Mouse (Mus musculus): ENCODE data around the gene Pnpo.

The Pnpo gene

DNA sequence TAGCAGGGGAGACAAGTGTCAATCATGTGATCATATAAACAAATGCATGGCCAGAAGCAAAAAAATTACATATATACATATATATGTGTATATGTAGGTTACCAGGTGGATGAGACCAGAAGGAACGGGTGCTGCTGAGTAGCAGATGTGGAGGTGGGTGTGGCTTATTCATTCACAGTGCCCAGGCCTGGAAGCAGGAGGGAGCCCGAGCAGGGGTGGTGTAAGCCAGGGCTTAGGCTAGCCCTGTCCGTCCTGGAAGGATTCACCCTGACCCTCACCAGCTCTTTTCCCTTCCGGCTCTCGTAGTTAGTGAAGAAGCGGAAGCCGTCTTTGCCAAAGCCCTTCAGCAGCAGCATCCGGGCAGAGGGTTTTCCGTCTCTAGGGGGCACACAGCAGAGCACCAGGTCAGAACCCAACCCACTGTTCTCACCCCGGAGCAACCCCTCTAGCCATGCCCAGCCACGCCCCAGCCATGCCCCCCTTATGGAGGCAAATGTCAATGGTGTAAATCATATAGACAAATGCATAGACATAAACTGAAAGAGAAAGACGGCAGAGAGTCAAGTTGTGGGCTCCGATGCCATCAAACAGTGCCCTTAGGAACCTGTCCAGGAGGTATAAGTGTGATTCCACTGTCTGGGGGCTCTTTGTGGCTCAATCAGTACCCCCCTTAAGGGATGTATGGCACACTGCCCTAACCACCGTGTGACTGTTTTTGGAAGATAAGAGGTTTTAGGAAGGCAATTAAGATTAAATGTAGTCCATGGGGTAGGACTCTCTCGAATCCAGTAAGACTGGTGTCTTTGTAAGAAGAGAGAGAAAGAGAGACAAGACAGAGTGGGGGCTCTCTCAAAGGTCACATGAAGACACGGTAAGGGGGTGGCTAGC lies 3.0 kb downstream of the Pnpo start:
- CTCF ChIA-PET, result no interaction called here

DNA sequence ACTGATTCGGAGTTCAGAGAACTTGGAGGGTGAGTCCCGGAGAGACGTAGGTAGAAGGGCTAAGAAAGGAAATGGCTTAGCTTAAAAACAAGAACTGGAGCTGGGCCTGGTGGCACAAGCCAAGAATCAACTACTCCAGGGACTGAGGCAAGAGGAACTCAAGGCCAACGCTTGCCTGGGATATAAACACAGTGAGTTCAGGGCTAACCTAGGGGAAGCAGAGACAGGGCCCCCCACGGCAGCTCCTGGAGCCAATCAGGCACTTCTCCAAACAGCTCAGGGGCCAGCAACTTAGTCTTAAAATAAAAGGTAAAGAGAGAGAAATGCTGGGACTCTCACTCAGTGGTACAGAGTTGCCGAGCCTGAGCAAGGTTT lies 5.4 kb downstream of the Pnpo start:
- CTCF ChIA-PET, result no interaction called here

- CTCF ChIA-PET, result no interaction called here
Observed at GRCm38 (mm10) chr11:96937549-96938425, 6.0 kb downstream of the Pnpo start.

DNA sequence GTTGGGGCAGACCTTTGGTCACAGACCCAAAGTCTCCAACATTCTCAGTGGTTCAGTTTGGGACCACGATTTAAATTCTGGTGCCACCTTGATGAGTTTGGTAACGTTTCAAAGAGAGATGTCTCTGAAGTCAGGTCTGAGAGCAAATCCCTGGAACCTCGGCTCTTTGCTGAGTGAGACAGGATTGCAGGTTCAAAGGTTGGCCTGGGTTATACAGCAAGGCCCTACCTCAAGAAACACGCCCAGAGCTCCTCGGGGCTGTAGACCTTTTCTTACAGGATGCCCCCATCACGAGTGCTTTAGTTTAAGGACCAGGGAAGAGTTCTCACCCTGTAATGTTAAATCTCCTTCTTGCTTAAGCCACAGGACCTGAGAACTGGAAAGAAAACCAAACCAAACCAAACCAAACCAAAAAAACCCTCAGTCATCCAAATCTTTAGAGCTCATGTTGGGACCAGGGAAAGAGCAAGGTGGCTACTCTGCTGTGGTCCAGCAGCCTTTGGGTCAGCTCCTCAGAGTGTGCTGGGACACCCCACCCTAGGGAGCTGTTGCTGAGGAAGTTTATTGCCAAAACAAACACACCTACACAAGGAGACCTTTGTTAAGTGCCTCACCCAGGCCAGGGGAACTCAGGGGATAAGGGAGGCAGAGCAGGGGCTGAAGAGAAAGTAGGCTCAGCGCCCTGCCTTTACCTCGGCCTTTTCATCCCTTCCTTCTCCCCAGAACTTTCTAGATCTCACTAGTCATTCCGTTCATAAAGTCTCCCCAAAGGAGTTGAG lies 7.7 kb downstream of the Pnpo start:
- CTCF ChIA-PET, result no interaction called here

GRCm38 (mm10) chr11:96934921-96935356 lies 8.8 kb downstream of the Pnpo start:
- CTCF ChIA-PET, result interaction anchor here (0.5 kb wide), 1 partner anchor 38 kb away, joined by 3 read pairs; no protein-coding TSS in a partner anchor

GRCm38 (mm10) chr11:96933562-96934276 lies 10.1 kb downstream of the Pnpo start:
- CTCF ChIA-PET, result interaction anchor here (0.6 kb wide), 1 partner anchor 396 kb away, joined by 4 read pairs; no protein-coding TSS in a partner anchor

DNA sequence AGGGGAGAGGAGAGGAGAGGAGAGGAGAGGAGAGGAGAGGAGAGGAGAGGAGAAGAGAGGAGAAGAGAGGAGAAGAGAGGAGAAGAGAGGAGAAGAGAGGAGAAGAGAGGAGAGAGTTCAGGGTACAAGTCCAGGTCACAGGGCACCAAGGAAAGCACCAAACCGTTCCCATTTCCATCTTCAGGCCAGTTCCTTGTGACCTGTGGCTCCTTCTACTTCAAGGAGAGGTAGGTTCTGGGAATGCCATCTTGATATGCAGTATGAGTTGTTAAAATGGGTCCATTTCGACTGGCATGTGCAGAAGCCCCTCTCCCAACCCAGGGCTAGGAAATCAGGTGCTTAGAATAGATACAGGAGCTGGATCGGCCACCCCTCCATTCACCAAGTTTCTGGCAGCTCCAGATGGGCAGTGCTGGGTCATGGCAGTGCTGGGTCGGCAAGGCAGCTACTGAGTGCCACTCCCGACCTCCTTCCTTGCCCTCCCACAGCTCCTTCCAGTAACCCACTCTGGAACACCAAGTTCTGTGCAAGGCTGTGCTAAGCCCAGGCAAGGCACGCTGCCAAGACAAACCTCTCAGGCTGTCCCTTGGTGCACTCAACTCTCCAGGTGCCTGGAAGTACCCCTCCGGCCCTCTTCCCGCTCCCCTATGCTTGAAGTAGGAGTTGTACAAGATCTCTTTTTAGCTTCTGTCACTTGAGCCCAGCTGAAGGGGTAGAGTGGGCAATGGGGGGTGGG lies 12.3 kb downstream of the Pnpo start:
- CTCF ChIA-PET, result no interaction called here

GRCm38 (mm10) chr11:96929766-96930331 lies 13.9 kb downstream of the Pnpo start:
- CTCF ChIA-PET, result interaction anchor here (0.6 kb wide), 1 partner anchor 641 kb away, joined by 7 read pairs; no protein-coding TSS in a partner anchor

GRCm38 (mm10) chr11:96929096-96929765 lies 14.6 kb downstream of the Pnpo start:
- CTCF ChIA-PET, result interaction anchor here (0.6 kb wide), 1 partner anchor 641 kb away, joined by 7 read pairs; no protein-coding TSS in a partner anchor

GRCm38 (mm10) chr11:96928691-96929090 lies 15.1 kb downstream of the Pnpo start:
- CTCF ChIA-PET, result no interaction called here

- CTCF ChIA-PET, result no interaction called here
Observed at GRCm38 (mm10) chr11:96928088-96928487, 15.7 kb downstream of the Pnpo start, which contains the start of gene Prr15l. Prr15l (plus strand) TSS chr11:96928104.

DNA sequence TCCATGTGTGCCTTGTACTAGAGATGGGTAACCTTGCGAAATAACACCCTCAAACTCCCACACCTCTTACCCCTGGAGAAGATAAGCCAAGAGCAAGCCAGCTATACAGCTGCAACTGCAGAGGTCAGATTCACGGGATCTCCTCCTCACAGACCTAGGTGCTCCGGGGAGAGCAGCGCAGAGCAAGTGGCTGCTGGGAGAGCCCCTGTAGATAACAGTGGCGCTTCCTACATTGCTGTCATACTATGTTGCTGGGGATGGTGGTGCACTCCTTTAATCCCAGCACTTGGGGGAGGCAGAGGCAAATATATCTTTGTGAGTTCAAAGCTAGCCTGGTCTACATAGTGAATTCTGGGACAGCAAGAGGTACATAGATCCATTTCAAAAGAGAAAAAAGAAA lies 17.2 kb downstream of the Pnpo start:
- CTCF ChIA-PET, result no interaction called here

GRCm38 (mm10) chr11:96925469-96926148 lies 18.2 kb downstream of the Pnpo start:
- CTCF ChIA-PET, result interaction anchor here (1.0 kb wide), 1 partner anchor 75 kb away, joined by 3 read pairs; no protein-coding TSS in a partner anchor

GRCm38 (mm10) chr11:96924861-96925260 lies 18.9 kb downstream of the Pnpo start:
- CTCF ChIA-PET, result interaction anchor here (1.0 kb wide), 1 partner anchor 74 kb away, joined by 3 read pairs; no protein-coding TSS in a partner anchor

DNA sequence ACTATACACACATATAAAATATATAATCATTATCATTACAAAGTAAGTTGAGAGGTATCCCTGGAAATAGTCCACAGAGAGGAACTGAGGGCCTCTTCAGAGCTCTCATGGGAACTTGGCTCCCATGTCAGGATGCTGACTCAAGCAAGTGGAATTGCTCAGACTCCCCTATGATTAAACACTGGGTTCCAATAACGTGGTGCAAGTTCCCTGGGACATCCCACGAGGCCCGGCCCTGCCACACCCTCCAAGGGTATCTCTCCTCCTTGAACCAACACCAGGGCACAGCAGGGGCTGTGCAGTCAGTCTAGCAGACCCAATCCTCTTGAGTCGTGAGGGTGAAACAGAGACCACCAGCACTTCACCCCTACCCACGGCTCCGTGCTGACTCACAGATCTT lies 24.8 kb downstream of the Pnpo start:
- CTCF ChIA-PET, result interaction anchor here (0.5 to 0.6 kb wide), 2 partner anchors 84 to 122 kb away, joined by 3 read pairs; partner anchors contain the start of gene Lrrc46

DNA sequence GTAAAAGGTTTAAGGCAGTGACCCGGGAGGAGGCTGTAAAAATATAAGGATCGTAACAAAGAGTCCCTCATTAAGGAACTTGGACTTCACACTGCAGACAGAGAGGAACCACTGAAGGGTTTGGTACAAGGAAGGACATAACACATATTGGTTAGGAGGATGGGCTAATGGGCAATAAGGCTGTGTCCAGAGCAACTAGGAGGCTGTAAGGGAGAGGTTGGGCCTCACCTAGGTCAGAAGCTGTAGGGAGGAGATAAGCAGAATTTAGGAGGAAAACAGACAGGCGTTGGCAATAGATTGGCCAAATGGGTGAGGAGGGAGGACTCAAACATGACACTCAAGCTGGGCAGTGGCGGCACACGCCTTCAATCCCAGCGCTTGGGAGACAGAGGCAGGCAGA lies 26.4 kb downstream of the Pnpo start:
- CTCF ChIA-PET, result interaction anchor here (0.5 to 0.6 kb wide), 2 partner anchors 47 to 63 kb away, joined by 3 to 5 read pairs; no protein-coding TSS in a partner anchor

GRCm38 (mm10) chr11:96916885-96917396 lies 26.8 kb downstream of the Pnpo start:
- CTCF ChIA-PET, result no interaction called here

Data from spleen, embryonic (tissue).